In genomic region chr16:12197611-12198010, GRCm38 (mm10) we compare ENCODE assay signal across 12 mouse cellular contexts.
DNase-seq lines count a peak whose midpoint lies in the region; ATAC-seq and TF ChIP-seq lines count a peak whose summit lies in the region.
"Had no signal": no experiment of that assay in that cellular context is flagged by ENCODE, and none has a peak within 500 bp of the region (broad histone marks: within the 10 kb centered on the region; RNA-seq: fewer than 3 reads in every experiment).

No protein-coding gene starts in this region.

- no peak for TF ChIP-seq CTCF in liver, adult 2 months (IDR thresholded peaks at IDR 0.05; ENCODE audit: low read depth, low read length)
- TF ChIP-seq CTCF in kidney, postnatal 0 days (IDR thresholded peaks at IDR 0.05; ENCODE audit: low read depth), result no peak
- TF ChIP-seq CTCF in hindbrain, postnatal 0 days (IDR thresholded peaks at IDR 0.05; ENCODE audit: low read depth), result no peak
- no peak for TF ChIP-seq CTCF in midbrain, postnatal 0 days (IDR thresholded peaks at IDR 0.05)

- no peaks in the 10 kb centered on the region for H3K9me3 ChIP-seq in liver, embryonic 11.5 days (ENCODE audit: control insufficient read depth, low read length)
- H3K9me3 ChIP-seq in kidney, postnatal 0 days (replicated peaks; ENCODE audit: low read length), result no peaks in the 10 kb centered on the region
- no peaks in the 10 kb centered on the region for H3K9me3 ChIP-seq in hindbrain, postnatal 0 days (ENCODE audit: low read length)
- H3K9me3 ChIP-seq in midbrain, postnatal 0 days (ENCODE audit: low read length), result no peaks in the 10 kb centered on the region
- H3K9me3 ChIP-seq: embryonic facial prominence, embryonic 15.5 days; hindbrain, embryonic 13.5 days had no signal

- H3K27ac ChIP-seq in liver, adult 2 months (replicated peaks; ENCODE audit: insufficient read depth, low read depth, low read length), result no peak overlapping the region
- no peak overlapping the region for H3K27ac ChIP-seq in liver, embryonic 11.5 days (ENCODE audit: low read depth, low read length)
- no peak overlapping the region for H3K27ac ChIP-seq in kidney, postnatal 0 days
- no peak overlapping the region for H3K27ac ChIP-seq in hindbrain, postnatal 0 days
- H3K27ac ChIP-seq in midbrain, postnatal 0 days (ENCODE audit: low read depth, low read length), result no peak overlapping the region
- H3K27ac ChIP-seq: embryonic facial prominence, embryonic 15.5 days; hindbrain, embryonic 13.5 days; macrophage; stomach, postnatal 0 days had no signal

- no peaks in the 10 kb centered on the region for H3K27me3 ChIP-seq in liver, adult 2 months (ENCODE audit: control insufficient read depth, insufficient read depth, low read length)
- H3K27me3 ChIP-seq in liver, embryonic 11.5 days (replicated peaks; ENCODE audit: control insufficient read depth, insufficient read depth, low read length), result no peaks in the 10 kb centered on the region
- H3K27me3 ChIP-seq in kidney, postnatal 0 days (ENCODE audit: insufficient read depth, low read length), result no peaks in the 10 kb centered on the region
- no peaks in the 10 kb centered on the region for H3K27me3 ChIP-seq in hindbrain, postnatal 0 days (ENCODE audit: insufficient read depth, low read length)
- no peaks in the 10 kb centered on the region for H3K27me3 ChIP-seq in midbrain, postnatal 0 days (ENCODE audit: insufficient read depth, low read length)
- H3K27me3 ChIP-seq: embryonic facial prominence, embryonic 15.5 days; hindbrain, embryonic 13.5 days had no signal

- ATAC-seq in liver, embryonic 11.5 days (replicated peaks; ENCODE audit: low FRiP score), result no peak
- peak; percentile 10; the same call in 1 of the 2 replicates for ATAC-seq in kidney, postnatal 0 days (replicated peaks; ENCODE audit: low FRiP score, low read depth)
- ATAC-seq in hindbrain, postnatal 0 days, result no peak
- no peak for ATAC-seq in midbrain, postnatal 0 days (ENCODE audit: low FRiP score)

- H3K79me2 ChIP-seq in liver, adult 2 months (ENCODE audit: control insufficient read depth, insufficient read depth, low read length), result no peaks in the 10 kb centered on the region

- H3K4me3 ChIP-seq in liver, adult 2 months (ENCODE audit: insufficient read depth, low read depth, low read length), result no peak overlapping the region
- no peak overlapping the region for H3K4me3 ChIP-seq in liver, embryonic 11.5 days (ENCODE audit: low read depth, low read length)
- no peak overlapping the region for H3K4me3 ChIP-seq in kidney, postnatal 0 days (replicated peaks; ENCODE audit: low read depth, low read length)
- H3K4me3 ChIP-seq in hindbrain, postnatal 0 days (ENCODE audit: low read length), result no peak overlapping the region
- no peak overlapping the region for H3K4me3 ChIP-seq in midbrain, postnatal 0 days (ENCODE audit: low read depth, low read length)
- H3K4me3 ChIP-seq: embryonic facial prominence, embryonic 15.5 days; hindbrain, embryonic 13.5 days had no signal

- no peaks in the 10 kb centered on the region for H3K4me1 ChIP-seq in liver, adult 2 months (ENCODE audit: control insufficient read depth, insufficient read depth, low read length)
- no peaks in the 10 kb centered on the region for H3K4me1 ChIP-seq in liver, embryonic 11.5 days (replicated peaks; ENCODE audit: control insufficient read depth, insufficient read depth, low read length)
- no peaks in the 10 kb centered on the region for H3K4me1 ChIP-seq in kidney, postnatal 0 days (replicated peaks; ENCODE audit: insufficient read depth, low read length)
- no peaks in the 10 kb centered on the region for H3K4me1 ChIP-seq in hindbrain, postnatal 0 days (ENCODE audit: insufficient read depth, low read length)
- no peaks in the 10 kb centered on the region for H3K4me1 ChIP-seq in midbrain, postnatal 0 days (ENCODE audit: insufficient read depth, low read length)
- H3K4me1 ChIP-seq: embryonic facial prominence, embryonic 15.5 days; hindbrain, embryonic 13.5 days had no signal

- H3K4me2 ChIP-seq in liver, embryonic 11.5 days, result no peak overlapping the region
- H3K4me2 ChIP-seq in kidney, postnatal 0 days (ENCODE audit: low read length), result no peak overlapping the region
- no peak overlapping the region for H3K4me2 ChIP-seq in hindbrain, postnatal 0 days (ENCODE audit: low read depth, low read length)
- H3K4me2 ChIP-seq in midbrain, postnatal 0 days (ENCODE audit: low read depth, low read length, poor library complexity, severe bottlenecking), result no peak overlapping the region
- H3K4me2 ChIP-seq: embryonic facial prominence, embryonic 15.5 days; heart, embryonic 11.5 days; hindbrain, embryonic 13.5 days had no signal

- WGBS in liver, adult 2 months, result 31% methylated on average over 5 of the region's 5 CpGs
- 59% methylated on average over 5 of the region's 5 CpGs for WGBS in liver, embryonic 11.5 days
- WGBS in kidney, postnatal 0 days, result 46% methylated on average over 5 of the region's 5 CpGs
- WGBS in hindbrain, postnatal 0 days, result 56% methylated on average over 5 of the region's 5 CpGs
- WGBS in midbrain, postnatal 0 days, result 51% methylated on average over 5 of the region's 5 CpGs

- TF ChIP-seq POLR2A in liver, adult 2 months (IDR thresholded peaks at IDR 0.05; ENCODE audit: extremely low read depth, insufficient read depth, low read length), result no peak

- DNase-seq in liver, adult 2 months (ENCODE audit: extremely low read depth, low read depth, low spot score), result peak; percentile 28
- DNase-seq in liver, embryonic 11.5 days (ENCODE audit: low spot score), result no peak
- DNase-seq in adrenal gland, postnatal 25 days, result peak; percentile 3
- no peak for DNase-seq in kidney, postnatal 0 days (ENCODE audit: low spot score)
- DNase-seq in right cerebral cortex, postnatal 10 days (ENCODE audit: low spot score in 2 of 2), result peak; percentile 48 to 68
- DNase-seq in hindbrain, postnatal 0 days (ENCODE audit: low spot score), result no peak
- DNase-seq in midbrain, postnatal 0 days (ENCODE audit: low spot score), result no peak

- H3K36me3 ChIP-seq in liver, adult 2 months (ENCODE audit: control insufficient read depth, insufficient read depth, low read length), result no peaks in the 10 kb centered on the region
- H3K36me3 ChIP-seq in liver, embryonic 11.5 days (ENCODE audit: control insufficient read depth, insufficient read depth, low read length), result no peaks in the 10 kb centered on the region
- no peaks in the 10 kb centered on the region for H3K36me3 ChIP-seq in kidney, postnatal 0 days (ENCODE audit: insufficient read depth, low read length)
- no peaks in the 10 kb centered on the region for H3K36me3 ChIP-seq in hindbrain, postnatal 0 days (ENCODE audit: insufficient read depth, low read length)
- no peaks in the 10 kb centered on the region for H3K36me3 ChIP-seq in midbrain, postnatal 0 days (ENCODE audit: insufficient read depth, low read length)
- H3K36me3 ChIP-seq: embryonic facial prominence, embryonic 15.5 days; hindbrain, embryonic 13.5 days had no signal

- H3K9ac ChIP-seq in liver, adult 2 months (ENCODE audit: low read depth, low read length), result no peak overlapping the region
- H3K9ac ChIP-seq in liver, embryonic 11.5 days (ENCODE audit: low read depth, low read length), result no peak overlapping the region
- H3K9ac ChIP-seq in kidney, postnatal 0 days (ENCODE audit: low read depth, low read length), result no peak overlapping the region
- H3K9ac ChIP-seq in hindbrain, postnatal 0 days (replicated peaks; ENCODE audit: low read length), result no peak overlapping the region
- H3K9ac ChIP-seq in midbrain, postnatal 0 days (replicated peaks; ENCODE audit: low read length, poor library complexity, severe bottlenecking), result no peak overlapping the region
- H3K9ac ChIP-seq: embryonic facial prominence, embryonic 15.5 days; hindbrain, embryonic 13.5 days had no signal

Comparison
In these comparisons a context has a peak if more than half of its experiments do, and no peak if none do; other contexts are left out.
1. DNase-seq: peak in liver, adult 2 months (single experiment), adrenal gland, postnatal 25 days (single experiment) and right cerebral cortex, postnatal 10 days (2 of 2); none in liver, embryonic 11.5 days (single experiment), kidney, postnatal 0 days (single experiment), hindbrain, postnatal 0 days (single experiment) and midbrain, postnatal 0 days (single experiment).